Mouse (Mus musculus) kidney, adult 2 months (tissue): Measurements from ENCODE around the gene Tnfrsf23.

Experiments used
- CTCF ChIP-seq: fragments of 200-500 bp; conservative IDR thresholded peaks from 2 replicates; pipeline ENCODE4 v1.5.1; 2011; ENCODE audit warnings: low read depth, mild to moderate bottlenecking, control low read depth, low read length, moderate library complexity, mixed read lengths; ENCODE audit not compliant: insufficient read depth, insufficient read length
- POLR2A ChIP-seq: fragments of 200-500 bp; IDR thresholded peaks from one replicate; pipeline ENCODE4 v1.6.1; 2011; ENCODE audit warnings: low read depth, low read length, control low read depth

GRCm38 (mm10) chr7:143626178-143626577, 59.5 kb downstream of the Tnfrsf23 start:
- no peak for TF ChIP-seq CTCF
- TF ChIP-seq POLR2A = no peak
